Mouse (Mus musculus) spleen, adult 2 months (tissue): ENCODE measurements around the gene Itga2b.

Experiments
- CTCF ChIP-seq: fragments of 200-500 bp; IDR thresholded peaks from 2 replicates; pipeline ENCODE4 v1.5.1; 2011; ENCODE audit warnings: mild to moderate bottlenecking, inconsistent platforms; ENCODE audit not compliant: insufficient read depth, insufficient read length, insufficient replicate concordance; ENCODE audit errors: extremely low read depth
- POLR2A ChIP-seq: fragments of 200-500 bp; IDR thresholded peaks from 2 replicates; pipeline ENCODE4 v1.6.1; 2011; ENCODE audit warnings: low read depth, low read length, inconsistent platforms

GRCm38 (mm10) chr11:102514793-102515424, 45.0 kb upstream of the Itga2b start:
- TF ChIP-seq CTCF (no peak), POLR2A (no peak)
